Mouse (Mus musculus): ENCODE results near the gene Chic1. TPM values are rescaled to one million over a fixed set of nuclear protein-coding genes. Genes with fewer than 3 reads are reported as not detected.

The Chic1 gene
- total RNA-seq (2021): 1 to 10 TPM; 7.5 to 9.2 TPM

DNA sequence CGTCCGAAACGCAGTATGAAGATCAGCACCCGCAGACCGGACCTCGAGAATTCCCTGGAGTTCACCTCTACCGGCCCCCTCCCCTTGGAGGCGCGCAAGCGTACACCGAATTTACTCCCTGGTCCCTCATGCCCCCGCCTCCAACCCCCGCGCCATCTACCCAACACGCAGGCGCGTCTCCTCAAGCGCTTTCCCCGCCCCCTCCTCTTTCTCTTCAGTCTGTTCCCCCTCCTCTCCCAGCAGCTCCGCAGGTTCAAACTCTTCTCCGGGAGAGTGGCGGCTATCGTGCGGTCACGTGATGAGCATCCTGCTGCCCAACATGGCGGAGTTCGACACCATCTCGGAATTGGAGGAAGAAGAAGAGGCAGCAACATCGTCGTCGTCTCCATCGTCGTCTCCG is at the start of gene Chic1:
Gene Chic1 (plus strand): TSS at position 190 of the 400 bp plus-strand sequence.
- intact Hi-C loops (cut with DNase I): no loop called here
- DNase-seq: peak; percentile 92

DNA sequence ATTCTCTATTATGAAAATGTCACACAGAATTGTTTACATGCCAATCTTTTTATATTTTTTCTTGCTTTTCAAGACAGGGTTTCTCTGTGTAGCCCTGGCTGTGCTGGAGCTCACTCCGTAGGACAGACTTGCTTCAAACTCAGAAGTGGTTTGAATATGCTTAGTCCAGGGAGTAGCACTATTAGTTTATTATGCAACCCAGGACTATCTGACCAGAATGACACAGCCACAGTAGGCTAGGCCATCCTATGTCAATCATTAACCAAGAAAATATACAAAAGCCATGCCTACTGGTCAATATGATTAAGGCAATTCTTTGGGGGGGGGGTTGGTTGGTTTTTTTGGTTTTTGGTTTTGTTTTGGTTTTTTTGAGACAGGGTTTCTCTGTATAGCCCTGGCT is 48.0 kb upstream of the Chic1 start:
- intact Hi-C loops (cut with DNase I): no loop called here
- no peak for DNase-seq

DNA sequence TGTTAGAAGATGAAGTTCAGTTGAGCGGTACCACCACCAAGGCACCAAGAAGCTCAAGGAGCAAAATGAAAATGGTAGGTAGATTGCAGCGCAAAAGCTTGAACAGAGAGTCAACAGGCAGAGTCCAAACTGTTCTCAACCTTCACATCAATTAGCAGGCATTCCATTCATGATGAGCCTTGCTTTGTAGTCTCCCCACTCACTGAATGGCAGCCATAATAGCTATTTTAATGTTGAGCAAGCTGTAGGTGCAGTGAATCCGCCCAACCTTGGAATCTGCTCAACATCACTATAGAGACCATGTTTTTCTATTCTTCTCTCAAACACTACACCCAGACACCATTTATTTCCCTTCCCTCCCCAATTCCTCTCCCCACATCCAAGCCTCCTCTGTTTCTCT is 44.6 kb upstream of the Chic1 start:
- intact Hi-C loops (cut with DNase I): no loop called here

DNA sequence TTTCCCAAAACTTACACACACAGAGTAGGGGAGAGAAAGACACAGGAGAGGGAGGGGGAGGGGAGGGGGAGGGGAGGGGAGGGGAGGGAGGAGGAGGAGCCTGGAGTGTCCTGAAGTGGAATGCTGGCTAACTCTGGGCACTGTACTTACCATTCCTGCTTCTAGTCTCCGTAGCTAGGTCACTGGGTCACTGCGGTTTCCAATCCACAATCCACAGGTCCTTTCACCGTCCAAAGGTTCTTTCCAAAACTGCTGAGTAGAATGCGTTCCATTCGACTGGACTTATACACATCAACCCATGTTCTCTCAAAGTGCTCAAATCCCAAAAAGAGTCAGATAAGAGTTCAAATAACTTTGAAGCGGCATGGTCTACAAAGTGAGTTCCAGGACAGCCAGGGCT is 42.1 kb upstream of the Chic1 start:
- intact Hi-C loops (cut with DNase I): no loop called here
- DNase-seq: no peak

More for the DNA sequence above, 44.6 kb upstream of the Chic1 start:
- no peak for DNase-seq

DNA sequence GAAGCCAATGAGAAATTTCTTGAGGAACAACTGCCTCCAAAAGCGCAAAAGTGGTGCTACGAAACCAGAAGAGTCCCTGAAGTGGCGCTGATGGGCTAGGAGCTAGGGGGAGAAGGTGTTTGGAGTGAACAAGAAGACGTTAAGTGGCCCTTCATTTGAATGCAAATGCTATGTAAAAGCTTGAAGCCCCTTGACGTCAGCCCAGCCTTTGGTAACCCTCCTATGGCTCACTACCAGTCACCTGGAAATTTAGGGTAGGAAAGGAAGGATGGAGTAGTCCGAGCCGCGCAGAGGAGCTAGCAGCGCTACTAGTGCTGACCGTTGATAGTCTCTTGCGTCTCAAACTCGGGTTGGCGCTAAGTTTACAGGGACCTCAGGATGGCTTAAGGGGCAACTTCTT is 35.1 kb upstream of the Chic1 start, which contains the start of gene Cdx4:
Gene Cdx4 (plus strand): TSS at position 253 of the 400 bp plus-strand sequence.
- intact Hi-C loops (cut with DNase I): no loop called here
- no peak for DNase-seq

DNA sequence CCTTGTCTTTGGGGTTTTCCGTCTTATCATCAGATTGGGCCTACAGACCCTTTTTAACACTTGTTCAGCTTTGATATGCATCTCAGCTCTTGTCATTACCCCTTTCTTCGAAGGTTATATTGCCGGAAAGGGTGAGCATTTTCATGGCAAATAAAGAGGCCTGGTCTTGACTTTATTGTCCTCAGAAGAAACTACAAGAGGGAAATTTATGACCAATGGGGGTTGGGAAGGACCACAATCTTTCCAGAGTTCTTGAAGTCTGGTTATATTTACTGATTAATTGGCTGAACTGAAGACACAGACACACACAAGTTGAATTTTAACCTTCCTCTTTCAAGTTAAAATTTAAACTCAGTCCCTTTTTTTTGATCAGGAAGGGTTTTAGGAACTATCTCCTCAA is 30.4 kb upstream of the Chic1 start:
- no peak for DNase-seq
- intact Hi-C loops (cut with DNase I): no loop called here

DNA sequence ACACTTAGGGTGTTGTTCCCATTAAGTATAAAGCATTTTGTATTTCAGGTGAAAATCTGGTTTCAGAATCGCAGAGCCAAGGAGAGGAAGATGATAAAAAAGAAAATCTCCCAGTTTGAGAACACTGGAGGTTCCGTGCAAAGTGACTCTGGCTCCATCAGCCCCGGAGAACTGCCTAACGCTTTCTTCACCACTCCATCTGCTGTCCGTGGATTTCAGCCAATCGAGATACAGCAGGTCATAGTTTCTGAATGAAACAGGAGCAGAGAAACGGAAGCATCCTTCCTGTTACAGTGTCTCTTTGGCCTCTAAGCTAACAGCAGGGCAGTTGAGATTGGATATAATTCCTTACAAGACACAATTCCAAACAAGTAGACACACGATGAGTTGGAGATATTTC is 26.9 kb upstream of the Chic1 start:
- DNase-seq: peak; percentile 4
- intact Hi-C loops (cut with DNase I): no loop called here

DNA sequence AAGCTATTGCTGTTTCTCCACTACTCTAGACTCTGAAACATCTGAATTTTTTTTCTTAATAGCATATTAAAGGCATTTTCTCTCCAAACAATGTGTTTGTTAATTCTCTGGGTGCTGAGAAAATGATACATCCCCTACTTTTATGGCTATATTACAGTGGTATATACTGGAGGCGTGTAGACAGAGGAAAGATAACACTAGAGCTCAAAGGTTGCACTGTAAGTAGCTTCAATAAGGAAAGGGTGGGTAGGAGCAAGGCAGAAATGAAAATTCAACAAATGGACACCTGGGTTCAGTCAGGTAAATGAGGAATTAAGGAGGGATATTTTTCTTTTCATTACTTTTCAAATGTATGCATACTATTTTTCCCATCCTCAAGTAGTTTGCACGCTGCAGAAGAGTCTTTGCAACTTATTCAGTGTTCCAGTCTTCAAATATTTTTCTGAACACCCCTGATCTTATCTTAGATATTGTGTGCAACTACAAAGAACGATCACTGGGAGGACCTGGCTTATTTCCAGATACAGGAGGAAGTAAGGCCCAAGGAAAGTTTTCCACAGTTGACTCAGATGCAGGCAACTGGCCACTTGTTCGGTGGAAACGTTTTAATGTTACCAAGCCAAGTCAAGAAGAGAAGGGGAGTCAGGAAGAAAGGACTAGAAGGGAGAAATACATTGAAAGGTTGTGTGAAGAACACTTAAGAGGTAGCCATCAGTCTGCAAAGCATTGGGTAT is 25.0 kb upstream of the Chic1 start:
- no peak for DNase-seq
- intact Hi-C loops (cut with DNase I): no loop called here

DNA sequence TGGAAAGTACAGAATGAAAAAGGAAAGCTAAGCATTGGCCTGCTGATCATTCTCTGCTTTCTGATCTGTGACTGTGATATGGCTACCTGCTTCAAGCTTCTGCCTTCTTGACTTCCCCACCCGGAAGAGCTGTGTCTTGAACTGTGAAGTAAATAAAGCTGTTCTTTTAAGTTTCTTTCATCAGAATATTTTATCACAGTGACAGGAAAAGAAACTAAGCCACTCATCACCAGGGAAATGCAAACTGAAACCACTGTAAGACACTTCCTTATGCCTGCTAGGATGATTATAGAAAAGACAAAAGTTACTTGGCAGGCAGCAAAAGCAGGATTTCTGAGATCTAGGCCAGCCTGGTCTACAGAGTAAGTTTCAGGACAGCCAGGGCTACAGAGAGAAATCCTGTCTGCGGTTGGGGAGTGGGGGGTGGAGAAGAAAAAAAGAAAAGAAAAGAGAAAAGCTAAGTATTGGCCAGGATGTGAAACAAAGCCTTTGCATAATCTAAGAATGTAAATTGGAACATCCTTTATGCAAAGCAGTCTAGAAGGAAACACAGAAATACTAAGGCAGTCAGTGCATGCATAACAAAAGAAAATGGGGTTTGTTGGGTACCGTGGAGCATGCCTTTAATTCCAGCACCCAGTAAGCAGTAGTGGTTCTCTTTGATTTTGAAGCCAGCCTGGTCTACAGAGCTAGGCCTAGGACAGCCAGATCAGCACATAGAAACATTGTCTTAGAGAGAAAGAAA is 14.7 kb upstream of the Chic1 start:
- intact Hi-C loops (cut with DNase I): loop anchor here (10.0 kb wide), 1 partner anchor 927 kb away; no protein-coding TSS in a partner anchor
- DNase-seq: no peak

DNA sequence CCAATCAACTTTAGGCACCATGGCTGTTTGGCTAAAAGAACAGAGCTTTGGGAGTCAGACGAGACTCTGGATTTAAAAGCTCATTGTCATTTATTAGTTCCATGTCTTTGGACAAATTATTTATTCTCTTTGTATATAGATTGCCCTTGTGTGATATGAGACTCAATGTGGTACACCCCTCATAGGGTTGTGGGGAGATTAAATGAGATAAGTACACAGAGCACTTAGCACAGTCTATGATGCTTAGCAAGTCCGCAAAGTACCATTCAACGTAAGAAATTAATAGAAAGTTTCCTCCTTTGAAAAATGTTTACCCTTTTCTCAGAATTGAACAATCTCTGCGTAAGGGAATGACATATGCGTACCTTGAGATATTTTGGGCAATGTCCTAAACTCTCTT is 492 bp upstream of the Chic1 start:
- intact Hi-C loops (cut with DNase I): no loop called here
- DNase-seq: no peak

DNA sequence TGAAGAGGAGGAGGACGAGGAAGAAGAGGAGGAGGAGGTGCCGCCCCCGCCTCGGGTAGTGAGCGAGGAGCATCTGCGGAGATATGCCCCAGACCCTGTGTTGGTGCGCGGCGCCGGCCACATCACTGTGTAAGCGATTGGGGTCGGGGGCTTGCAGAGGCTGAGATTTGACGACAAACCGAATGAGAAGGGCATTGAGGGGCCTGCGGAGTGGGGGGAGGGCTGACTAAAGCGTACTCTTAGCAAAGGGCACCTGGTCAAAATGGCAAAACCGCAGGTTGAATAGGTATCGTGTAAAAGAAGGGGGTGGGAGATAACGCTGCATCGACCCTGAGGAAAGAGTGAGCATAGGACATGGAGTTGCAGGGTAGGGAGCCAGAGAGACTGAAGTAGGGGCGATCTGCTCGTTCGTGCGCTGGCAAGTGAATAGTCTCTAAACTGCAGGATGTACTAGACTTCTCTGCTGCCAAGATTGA is 523 bp downstream of the Chic1 start:
- intact Hi-C loops (cut with DNase I): no loop called here
- peak; percentile 30 for DNase-seq

DNA sequence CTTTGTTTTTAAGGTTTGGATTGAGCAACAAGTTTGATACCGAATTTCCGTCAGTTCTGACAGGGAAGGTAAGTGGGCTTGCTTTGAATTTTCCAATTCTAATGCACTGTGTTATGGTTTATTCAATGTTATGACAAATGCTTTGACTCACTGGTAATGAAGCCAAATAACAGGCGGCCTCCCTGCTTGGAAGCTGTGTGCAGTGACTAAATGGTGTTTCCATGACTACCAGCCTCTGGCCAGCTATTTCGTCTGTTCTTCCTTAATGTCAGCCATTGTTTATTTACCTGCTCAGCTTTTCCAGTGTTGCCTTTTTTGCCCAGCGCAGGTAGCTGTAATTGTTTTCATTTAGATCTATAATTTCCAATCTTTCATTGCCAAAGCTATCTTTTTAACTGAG is 9.9 kb downstream of the Chic1 start:
- peak; percentile 1 for DNase-seq
- intact Hi-C loops (cut with DNase I): no loop called here

DNA sequence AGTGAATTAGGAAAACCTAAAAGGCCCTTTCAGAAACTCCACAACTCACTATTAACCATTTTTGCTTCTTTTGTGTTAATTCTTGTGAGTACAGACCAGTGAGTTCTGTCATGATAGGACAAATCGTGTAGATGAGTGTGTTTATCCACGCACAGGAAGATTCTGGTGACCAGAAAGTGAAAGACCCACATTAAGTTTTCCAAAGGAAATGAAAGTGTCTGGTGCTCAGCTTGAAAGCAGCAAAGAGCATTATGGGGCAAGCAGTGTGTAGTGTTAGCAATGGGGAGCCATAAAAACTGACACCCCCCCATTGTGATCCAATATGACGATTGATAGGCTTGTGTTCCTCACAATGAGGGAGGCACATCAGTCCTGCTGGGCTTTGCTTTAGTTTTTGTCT is 12.4 kb downstream of the Chic1 start:
- intact Hi-C loops (cut with DNase I): no loop called here
- no peak for DNase-seq

DNA sequence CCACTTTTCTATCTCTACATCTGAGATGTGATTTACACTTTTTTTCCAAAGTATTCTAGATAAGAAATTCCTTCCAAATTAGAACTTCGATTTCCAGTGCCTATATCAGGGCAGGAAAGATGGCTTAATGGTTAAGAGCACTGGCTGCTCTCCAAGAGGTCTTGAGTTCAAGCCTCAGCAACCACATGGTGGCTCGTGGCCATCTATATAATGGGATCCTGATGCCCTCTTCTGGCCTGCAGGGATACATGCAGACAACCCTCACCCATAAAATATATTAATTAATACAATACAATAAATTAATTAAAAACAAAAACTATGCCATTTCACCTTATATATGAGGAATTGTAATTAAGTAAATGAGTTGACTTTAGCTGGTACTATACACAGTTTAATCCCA is 14.9 kb downstream of the Chic1 start:
- peak; percentile 1 for DNase-seq
- intact Hi-C loops (cut with DNase I): loop anchor here (5.0 kb wide), 1 partner anchor 114 kb away; no protein-coding TSS in a partner anchor

DNA sequence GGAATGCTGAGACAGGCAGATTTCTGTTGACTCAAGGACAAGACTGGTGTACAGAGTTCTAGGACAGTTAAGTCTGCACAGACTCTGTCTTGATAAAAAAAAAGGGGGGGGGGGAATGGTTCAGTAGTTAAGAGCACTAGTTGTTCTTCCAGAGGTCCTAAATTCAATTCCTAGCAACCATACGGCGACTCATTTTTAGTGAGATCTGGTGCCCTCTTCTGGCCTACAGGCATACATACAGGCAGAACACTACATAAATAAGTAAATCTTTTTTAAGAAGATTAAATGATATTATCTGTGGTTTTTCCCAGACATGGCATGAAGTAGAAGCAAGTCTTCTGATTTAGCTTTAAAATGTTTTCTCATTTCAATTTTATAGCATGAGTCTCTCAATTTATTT is 15.4 kb downstream of the Chic1 start:
- intact Hi-C loops (cut with DNase I): loop anchor here (5.0 kb wide), 1 partner anchor 114 kb away; no protein-coding TSS in a partner anchor
- no peak for DNase-seq

DNA sequence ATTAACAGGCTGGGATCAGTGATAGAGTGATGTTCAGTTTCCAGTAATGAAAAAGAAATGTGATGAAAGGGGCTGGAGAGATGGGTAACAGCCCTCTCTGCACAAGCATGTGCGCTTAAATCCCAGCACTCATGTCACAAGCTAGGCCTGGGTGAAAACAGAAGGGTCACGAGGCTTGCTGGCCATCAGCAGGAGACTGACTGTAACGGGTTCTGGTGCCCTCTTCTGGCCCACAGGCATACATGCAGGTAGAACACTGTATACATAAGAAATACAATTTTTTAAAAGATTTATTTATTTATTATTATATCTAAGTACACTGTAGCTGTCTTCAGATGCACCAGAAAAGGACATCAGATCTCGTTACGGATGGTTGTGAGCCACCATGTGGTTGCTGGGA is 18.0 kb downstream of the Chic1 start:
- peak; percentile 24 for DNase-seq
- intact Hi-C loops (cut with DNase I): loop anchor here (5.0 kb wide), 1 partner anchor 117 kb away; no protein-coding TSS in a partner anchor

DNA sequence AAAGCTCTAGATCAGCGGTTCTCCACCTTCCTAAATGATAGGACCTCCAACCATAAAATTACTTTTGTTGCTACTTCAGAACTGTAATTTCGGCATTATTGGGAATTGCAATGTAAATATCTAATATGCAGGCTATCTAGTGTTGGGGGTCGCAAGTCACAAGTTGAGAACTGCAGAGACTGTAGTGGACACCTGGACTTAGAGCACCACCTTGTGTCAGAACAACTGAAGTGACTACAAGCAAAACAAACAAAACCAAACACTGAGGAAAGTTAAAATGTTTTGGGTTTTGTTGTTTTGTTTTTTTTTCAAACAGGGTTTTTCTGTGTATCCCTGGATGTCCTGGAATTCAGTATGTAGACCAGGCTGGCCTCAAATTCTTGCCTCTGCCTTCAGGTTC is 28.3 kb downstream of the Chic1 start:
- DNase-seq: no peak
- intact Hi-C loops (cut with DNase I): no loop called here

DNA sequence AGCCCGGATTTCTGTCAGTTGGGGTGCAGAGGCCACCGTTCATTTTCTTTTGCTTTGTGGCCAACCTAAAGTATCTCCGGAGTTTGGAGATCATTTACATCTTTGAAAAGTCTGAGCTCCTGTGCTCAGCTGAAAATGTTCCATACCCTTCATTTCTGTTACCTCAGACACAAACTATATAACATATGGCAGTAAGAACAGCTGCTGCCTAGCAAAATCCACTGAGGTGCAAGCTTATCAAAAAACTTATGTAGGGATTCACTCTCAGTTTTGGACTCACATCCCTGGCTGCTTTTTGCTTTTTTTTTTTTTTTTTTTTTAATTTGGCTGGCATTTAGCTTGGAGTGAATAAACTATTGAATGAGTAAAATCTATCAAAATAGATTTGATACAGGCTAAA is 31.9 kb downstream of the Chic1 start:
- no peak for DNase-seq
- intact Hi-C loops (cut with DNase I): no loop called here

DNA sequence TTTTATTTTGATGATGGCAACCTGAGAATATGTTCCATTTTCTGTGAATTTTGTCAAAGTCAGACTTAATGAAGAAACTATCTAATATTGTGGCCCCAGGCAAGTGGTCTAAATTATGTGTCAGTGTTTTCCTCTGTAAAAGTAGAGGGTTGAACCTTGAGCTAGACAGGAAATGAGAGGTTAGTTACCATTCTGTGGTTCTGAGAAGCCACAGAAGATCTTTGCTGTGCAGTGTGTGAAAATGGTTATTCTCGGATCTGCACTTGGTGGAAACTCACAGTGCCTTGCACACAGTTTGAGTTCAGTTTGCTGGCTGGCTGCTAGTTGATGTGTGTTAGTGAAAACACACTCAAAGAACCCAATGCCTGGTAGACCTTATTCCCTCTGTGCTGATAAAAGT is 37.6 kb downstream of the Chic1 start:
- DNase-seq: no peak
- intact Hi-C loops (cut with DNase I): no loop called here

DNA sequence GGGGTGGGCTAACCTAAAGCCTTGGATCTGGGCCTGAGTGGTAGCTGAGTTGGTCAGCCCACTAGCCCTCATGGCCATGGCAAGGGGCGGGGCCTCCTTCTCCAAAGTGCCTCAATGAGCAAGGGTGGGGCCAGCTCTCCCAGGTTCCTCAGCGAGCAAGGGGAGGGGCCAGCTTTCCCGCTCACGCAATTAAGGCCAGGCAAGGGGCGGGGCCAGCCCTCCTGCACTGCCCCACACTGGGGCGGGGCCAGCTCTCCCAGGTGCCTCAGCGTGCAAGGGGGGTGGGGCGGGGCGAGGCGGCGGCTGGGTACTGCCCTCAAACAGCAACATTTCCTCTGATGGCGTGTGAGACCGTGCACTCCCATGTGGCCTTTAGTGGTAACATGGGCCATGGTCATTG is 48.7 kb downstream of the Chic1 start:
- no peak for DNase-seq
- intact Hi-C loops (cut with DNase I): no loop called here

DNA sequence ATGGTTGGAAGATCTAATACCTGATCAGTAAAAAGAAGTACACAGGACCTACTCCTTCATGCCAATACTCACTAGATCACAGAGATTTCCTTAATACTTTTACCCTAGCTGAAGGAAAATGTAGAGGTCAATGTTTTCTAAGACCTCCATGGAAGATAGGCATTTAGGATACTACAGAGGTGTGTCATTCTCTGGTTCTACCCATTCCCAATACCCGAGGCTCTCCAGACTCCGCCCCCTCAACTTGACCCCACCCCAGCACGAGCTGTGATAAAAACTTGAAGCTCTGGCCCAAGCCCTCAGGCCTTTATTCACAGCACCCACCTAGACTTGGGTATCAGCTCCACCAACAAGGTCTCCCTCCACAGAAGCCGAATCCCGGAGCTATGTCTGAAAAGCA is 57.9 kb downstream of the Chic1 start, which contains the start of gene Tsx:
Gene Tsx (plus strand): TSS at position 301 of the 400 bp plus-strand sequence.
- intact Hi-C loops (cut with DNase I): no loop called here
- no peak for DNase-seq

DNA sequence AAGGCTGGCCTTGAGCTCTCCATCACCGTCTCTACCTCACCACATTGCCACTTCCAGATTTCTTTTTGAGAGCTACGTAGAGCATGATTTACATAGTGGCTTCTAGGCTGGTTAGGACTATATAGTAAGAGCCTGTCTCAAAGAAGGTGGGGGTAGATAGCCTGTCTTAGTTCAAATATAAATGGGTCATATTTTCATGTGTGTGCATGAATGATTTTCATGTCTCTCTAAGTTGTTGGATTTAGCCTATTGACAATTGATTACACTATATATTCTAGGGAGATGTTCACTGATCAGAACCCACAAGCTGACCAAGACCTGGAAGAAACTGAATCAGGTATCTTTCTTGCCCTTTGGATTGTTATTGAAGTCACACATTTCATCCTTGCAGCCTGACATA is 65.4 kb downstream of the Chic1 start, which contains the start of gene Gm26992:
Gene Gm26992 (plus strand): TSS at position 301 of the 400 bp plus-strand sequence.
- intact Hi-C loops (cut with DNase I): no loop called here
- DNase-seq: no peak
